Mouse (Mus musculus) right cerebral cortex, postnatal 25 days (tissue): ENCODE measurements around the gene Prl8a8.

ENCODE experiments used
- DNase-seq: peaks from one replicate; pipeline ENCODE4 v3.0.0; 2022

The Prl8a8 gene

GRCm38 (mm10) chr13:27513117-27513516 lies at the start of gene Prl8a8:
Gene Prl8a8 (minus strand): TSS chr13:27513217.
- DNase-seq = no peak

- DNase-seq = no peak
Observed at GRCm38 (mm10) chr13:27553336-27553735, 40.3 kb upstream of the Prl8a8 start.

- no peak for DNase-seq
Observed at GRCm38 (mm10) chr13:27523156-27523555, 10.1 kb upstream of the Prl8a8 start.

GRCm38 (mm10) chr13:27507645-27508044 lies 5.4 kb downstream of the Prl8a8 start:
- no peak for DNase-seq
